Comparison of ENCODE assay signal across 8 mouse cellular contexts in genomic region chr15:54112406-54112805, GRCm38 (mm10).
"Had no signal": no experiment of that assay in that cellular context is flagged by ENCODE, and none has a peak within 500 bp of the region (broad histone marks: within the 10 kb centered on the region; RNA-seq: fewer than 3 reads in every experiment).

No protein-coding gene starts in this region.

- DNase-seq: kidney, adult 18-20 months; kidney, postnatal 10 days; lung, embryonic 14.5 days; lung, postnatal 10 days; lung, postnatal 4 days; spleen, adult 18-20 months; thymus, adult 2 months; thymus, postnatal 25 days had no signal
